ENCODE assay signal across 8 mouse cellular contexts in genomic region chr13:34857526-34857925, GRCm38 (mm10). TPM values are rescaled to one million over a fixed set of nuclear protein-coding genes. Genes with fewer than 3 reads are reported as not detected.
A peak's percentile ranks its signal among the peaks of the same experiment; 100 is the strongest.
DNase-seq lines count a peak whose midpoint lies in the region; ATAC-seq lines count a peak whose summit lies in the region.

No protein-coding gene starts in this region.

- no peak for ATAC-seq in hindbrain, embryonic 12.5 days (ENCODE audit: low FRiP score)

- no peaks in the 10 kb centered on the region for H3K36me3 ChIP-seq in hindbrain, embryonic 10.5 days
- no peaks in the 10 kb centered on the region for H3K36me3 ChIP-seq in hindbrain, embryonic 12.5 days
- no peaks in the 10 kb centered on the region for H3K36me3 ChIP-seq in embryonic facial prominence, embryonic 10.5 days (replicated peaks)

- no peak overlapping the region for H3K27ac ChIP-seq in hindbrain, embryonic 10.5 days
- no peak overlapping the region for H3K27ac ChIP-seq in hindbrain, embryonic 12.5 days
- H3K27ac ChIP-seq in embryonic facial prominence, embryonic 10.5 days (replicated peaks): 0 out of 2 replicates have a peak overlapping the region, but pooled peaks have one; percentile 57

- peak; percentile 27 for DNase-seq in hindbrain, embryonic 10.5 days (ENCODE audit: low spot score)
- peak; percentile 20 for DNase-seq in urinary bladder, postnatal 25 days (ENCODE audit: low spot score)
- no peak for DNase-seq in urinary bladder, adult 2 months (ENCODE audit: low spot score)
- DNase-seq in embryonic facial prominence, embryonic 10.5 days (ENCODE audit: low spot score): peak; percentile 38
- peak; percentile 57 for DNase-seq in lung, postnatal 10 days
- DNase-seq in cerebellum, adult 9-10 months: no peak
- DNase-seq in gastrocnemius, postnatal 14 days: no peak

- H3K9ac ChIP-seq in hindbrain, embryonic 12.5 days: no peak overlapping the region

- H3K4me2 ChIP-seq in hindbrain, embryonic 12.5 days (replicated peaks): no peak overlapping the region

- 31% methylated on average over 2 of the region's 2 CpGs for WGBS in hindbrain, embryonic 10.5 days
- 41% methylated on average over 2 of the region's 2 CpGs for whole genome bisulfite sequencing in hindbrain, embryonic 12.5 days
- 43% methylated on average over 2 of the region's 2 CpGs for WGBS in embryonic facial prominence, embryonic 10.5 days

- H3K4me1 ChIP-seq in hindbrain, embryonic 10.5 days (replicated peaks): no peaks in the 10 kb centered on the region
- no peaks in the 10 kb centered on the region for H3K4me1 ChIP-seq in hindbrain, embryonic 12.5 days
- no peaks in the 10 kb centered on the region for H3K4me1 ChIP-seq in embryonic facial prominence, embryonic 10.5 days

- peaks cover 26% of the 10 kb centered on the region for H3K9me3 ChIP-seq in hindbrain, embryonic 10.5 days
- peaks cover 22% of the 10 kb centered on the region for H3K9me3 ChIP-seq in hindbrain, embryonic 12.5 days (replicated peaks)
- peaks cover 23% of the 10 kb centered on the region for H3K9me3 ChIP-seq in embryonic facial prominence, embryonic 10.5 days

- intact Hi-C loops in gastrocnemius, postnatal 14 days (cut with DNase I; ENCODE audit: low total_unique reads): no loop called here

- H3K4me3 ChIP-seq in hindbrain, embryonic 10.5 days: no peak overlapping the region
- no peak overlapping the region for H3K4me3 ChIP-seq in hindbrain, embryonic 12.5 days
- H3K4me3 ChIP-seq in embryonic facial prominence, embryonic 10.5 days: no peak overlapping the region

- H3K27me3 ChIP-seq in hindbrain, embryonic 10.5 days (ENCODE audit: insufficient read depth, poor library complexity, severe bottlenecking): no peaks in the 10 kb centered on the region
- no peaks in the 10 kb centered on the region for H3K27me3 ChIP-seq in hindbrain, embryonic 12.5 days
- no peaks in the 10 kb centered on the region for H3K27me3 ChIP-seq in embryonic facial prominence, embryonic 10.5 days (replicated peaks; ENCODE audit: low read depth, poor library complexity, severe bottlenecking)

RNA-seq across cellular contexts. Expression of gene Prpf4b, which starts 17.6 kb away (rescaled TPM):
- 44.9 and 71.1 TPM in 2 replicates for polyA plus RNA-seq in hindbrain, embryonic 10.5 days (2016; fragmentation: Nextera tagmentation; extraction: Ambion mirVana)
- 94.8 and 98.1 TPM in 2 replicates for polyA plus RNA-seq in hindbrain, embryonic 12.5 days (2016; fragmentation: Nextera tagmentation; extraction: Ambion mirVana)
- 68.4 and 85.8 TPM in 2 replicates for polyA plus RNA-seq in urinary bladder, adult 2 months (2012; rRNA removed)
- polyA plus RNA-seq in embryonic facial prominence, embryonic 10.5 days (2016; fragmentation: Nextera tagmentation; extraction: Ambion mirVana): 78.0 and 81.6 TPM in 2 replicates
- 10 to 100 TPM; 23.0 to 26.0 TPM for total RNA-seq in gastrocnemius, postnatal 14 days (2021)

Comparison
In these comparisons a context has a peak if more than half of its experiments do, and no peak if none do; other contexts are left out.
1. DNase-seq: peak in hindbrain, embryonic 10.5 days (single experiment), urinary bladder, postnatal 25 days (single experiment), embryonic facial prominence, embryonic 10.5 days (single experiment) and lung, postnatal 10 days (single experiment); none in urinary bladder, adult 2 months (single experiment), cerebellum, adult 9-10 months (single experiment) and gastrocnemius, postnatal 14 days (single experiment).